Mouse (Mus musculus) thymus, adult 2 months (tissue): ENCODE results near the gene Ptcd1.

Experiments used
- CTCF ChIP-seq: fragments of 200-500 bp; IDR thresholded peaks from 2 replicates; pipeline ENCODE4 v1.5.1; 2012; ENCODE audit warnings: mild to moderate bottlenecking, control low read depth, low read length, moderate library complexity, borderline replicate concordance; ENCODE audit not compliant: control insufficient read depth, poor library complexity, insufficient read depth; ENCODE audit errors: extremely low read depth
- POLR2A ChIP-seq: fragments of 200-500 bp; IDR thresholded peaks from 2 replicates; pipeline ENCODE4 v1.6.1; 2012; ENCODE audit warnings: mild to moderate bottlenecking, low read length, control low read depth, moderate library complexity; ENCODE audit not compliant: control insufficient read depth, poor library complexity, insufficient read depth; ENCODE audit errors: extremely low read depth

GRCm38 (mm10) chr5:145120921-145121320 lies 46.0 kb downstream of the Ptcd1 start:
- TF ChIP-seq CTCF = no peak
- TF ChIP-seq POLR2A = no peak
